Mouse (Mus musculus) liver, adult 2 months (tissue): ENCODE data around the gene Cutal.

Source experiments
- CTCF ChIP-seq: fragments of 200-500 bp; IDR thresholded peaks from 2 replicates; pipeline ENCODE4 v1.5.1; 2011; ENCODE audit warnings: low read depth, low read length, control low read depth
- POLR2A ChIP-seq: fragments of 200-500 bp; IDR thresholded peaks from 2 replicates; pipeline ENCODE4 v1.6.1; 2011; ENCODE audit warnings: low read length, control low read depth; ENCODE audit not compliant: insufficient read depth; ENCODE audit errors: extremely low read depth

DNA sequence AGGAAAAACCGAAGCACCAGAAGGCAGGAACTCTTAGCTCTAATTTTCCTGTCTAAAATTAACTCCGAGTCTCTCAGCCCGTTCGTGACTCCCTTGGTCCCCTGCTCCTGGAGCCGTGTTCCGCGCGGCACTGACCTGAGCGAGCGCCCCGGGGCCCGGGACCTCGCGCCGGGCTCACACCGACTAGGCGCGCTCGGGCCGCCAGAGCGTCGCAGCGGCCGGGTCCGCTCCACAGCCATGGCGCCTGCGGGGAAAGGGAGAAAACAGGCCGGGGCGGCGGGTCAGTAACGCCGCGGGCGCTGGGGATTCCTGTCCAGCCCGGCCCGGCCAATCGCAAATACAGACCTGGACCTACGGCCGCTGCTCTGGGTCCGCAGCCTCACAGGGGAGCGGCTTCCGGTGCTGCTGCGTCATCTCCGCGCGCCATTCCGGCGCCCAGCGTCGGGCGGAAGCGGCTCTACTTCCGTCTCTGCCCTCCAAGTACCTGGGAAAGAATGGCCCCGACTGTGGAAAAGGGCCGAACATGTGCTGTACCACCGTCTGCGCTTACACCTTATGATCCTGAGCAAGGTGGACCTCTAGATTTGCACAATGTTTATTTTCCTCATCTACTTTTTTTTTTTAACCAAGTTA lies 48.3 kb upstream of the Cutal start, which contains the start of gene Fbxw2:
- TF ChIP-seq POLR2A: peak; percentile 83
- TF ChIP-seq CTCF: no peak
